Mouse (Mus musculus) C2C12 (cell line): ENCODE data around the gene Gse1. TPM values are rescaled to one million over a fixed set of nuclear protein-coding genes. Genes with fewer than 3 reads are reported as not detected.

ENCODE experiments used
- H3K27me3 ChIP-seq: one replicate; pipeline ENCODE4 v1.6.1; 2011; ENCODE audit not compliant: control insufficient read depth, insufficient read depth, insufficient read length
- H3K36me3 ChIP-seq: one replicate; pipeline ENCODE4 v1.6.1; 2011; ENCODE audit not compliant: control insufficient read depth, insufficient read depth
- H3K4me3 ChIP-seq: one replicate; pipeline ENCODE4 v1.5.1; 2011; ENCODE audit warnings: mild to moderate bottlenecking, control low read depth; ENCODE audit not compliant: poor library complexity, insufficient read depth, severe bottlenecking
- H3K79me2 ChIP-seq: one replicate; pipeline ENCODE4 v1.6.1; 2011; ENCODE audit not compliant: control insufficient read depth, insufficient read depth
- H3K79me3 ChIP-seq: one replicate; pipeline ENCODE4 v1.6.1; 2011; ENCODE audit warnings: low read depth, control low read depth
- H3ac ChIP-seq: one replicate; pipeline ENCODE3; 2011; ENCODE audit warnings: low read depth; ENCODE audit not compliant: control insufficient read depth, insufficient read length
- CEBPB ChIP-seq: IDR thresholded peaks from one replicate; pipeline ENCODE4 v1.6.1; 2011; ENCODE audit warnings: low read depth, mild to moderate bottlenecking, control low read depth, moderate library complexity
- CTCF ChIP-seq: IDR thresholded peaks from one replicate; pipeline ENCODE4 v1.5.1; 2011; ENCODE audit not compliant: control insufficient read depth, insufficient read depth, insufficient read length
- FOSL1 ChIP-seq: IDR thresholded peaks from one replicate; pipeline ENCODE4 v1.8.0; 2011; ENCODE audit warnings: mild to moderate bottlenecking, low read length; ENCODE audit not compliant: poor library complexity, insufficient read depth, severe bottlenecking
- MAX ChIP-seq: IDR thresholded peaks from one replicate; pipeline ENCODE4 v1.6.1; 2011; ENCODE audit warnings: mild to moderate bottlenecking, control low read depth
- MYOD1 ChIP-seq: IDR thresholded peaks from one replicate; pipeline ENCODE4 v1.6.1; 2011; ENCODE audit warnings: low read depth; ENCODE audit not compliant: control insufficient read depth, insufficient read length
- MYOG ChIP-seq: IDR thresholded peaks from one replicate; pipeline ENCODE4 v1.6.1; 2011; ENCODE audit not compliant: control insufficient read depth, insufficient read length; ENCODE audit errors: extremely low read depth
- USF1 ChIP-seq: IDR thresholded peaks from one replicate; pipeline ENCODE4 v1.6.1; 2011; ENCODE audit warnings: low read depth, mild to moderate bottlenecking, control low read depth, moderate library complexity
- long read RNA-seq, 2 experiments: library from polyadenylated mRNA; unstranded; transcript quantifications; one replicate each; pipeline ENCODE4 v2.0.0; 2019 to 2020
- polyA plus RNA-seq: library from polyadenylated mRNA; unstranded; fragments of >200 nt; fragmentation: generic; extraction: Trizol; gene quantifications from one replicate; pipeline ENCODE4 v1.2.1, GENCODE M21; 2012; ENCODE audit warnings: missing spikeins

Gse1 gene
- 15.6 TPM for polyA plus RNA-seq
- long read RNA-seq, experiment 1, partial matches to known transcripts: 0 of 2 reads
- long read RNA-seq, experiment 1, other reads (novel, unspliced or antisense): 2 of 2 reads
- long read RNA-seq, experiment 2, full-length matches to known transcripts: 2 of 11 reads
- long read RNA-seq, experiment 2, partial matches to known transcripts: 7 of 11 reads
- long read RNA-seq, experiment 2, other reads (novel, unspliced or antisense): 2 of 11 reads

DNA sequence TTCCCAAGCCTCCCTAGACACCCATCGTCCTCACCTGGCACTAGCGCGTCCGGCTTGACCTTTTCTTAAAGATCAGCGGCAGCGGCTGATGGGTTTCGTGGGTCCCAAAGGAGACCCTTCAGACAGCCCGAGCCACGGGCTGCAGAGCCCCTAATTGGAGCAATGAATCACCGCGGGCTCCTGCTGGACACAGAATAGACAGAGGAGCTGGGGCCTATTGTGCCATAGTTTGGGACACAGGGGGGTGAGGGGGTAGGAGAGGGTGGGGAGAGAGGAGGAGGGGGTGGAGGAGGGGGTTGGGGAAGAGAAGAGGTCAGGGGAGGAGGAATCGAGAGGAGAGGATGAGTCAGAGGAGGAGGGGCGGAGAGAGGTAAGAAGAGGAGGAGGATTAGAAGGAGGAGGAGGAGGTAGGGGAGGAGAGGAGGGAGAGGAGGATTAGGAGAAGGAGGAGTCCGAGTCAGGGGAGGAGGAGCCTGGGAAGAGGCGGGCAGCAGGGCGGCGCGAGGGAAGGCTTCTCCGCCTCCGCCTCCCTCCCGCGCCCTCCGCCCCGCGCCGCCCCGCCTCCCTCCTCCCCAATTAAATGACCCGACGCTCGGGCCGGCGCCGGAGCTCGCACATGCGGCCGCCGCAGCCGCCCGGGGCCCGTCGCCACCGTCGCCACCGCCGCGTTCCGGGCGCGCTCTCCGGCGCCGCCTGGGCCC lies at the start of gene Gse1:
Gse1 (plus strand) TSS at position 566 of the 701 bp plus-strand sequence.
- H3K79me3 ChIP-seq: peaks cover 23% of the 10 kb centered on the region
- no peaks in the 10 kb centered on the region for H3K27me3 ChIP-seq
- H3K4me3 ChIP-seq: peak within 1 kb of the TSS; percentile 39
- TF ChIP-seq MAX: peak; percentile 7
- TF ChIP-seq MYOG: no peak
- peak; percentile 38 for TF ChIP-seq CEBPB
- TF ChIP-seq FOSL1: no peak
- H3K36me3 ChIP-seq: peaks cover 5% of the 10 kb centered on the region
- H3ac ChIP-seq: peak within 1 kb of the TSS; percentile 70
- peaks cover 40% of the 10 kb centered on the region for H3K79me2 ChIP-seq

DNA sequence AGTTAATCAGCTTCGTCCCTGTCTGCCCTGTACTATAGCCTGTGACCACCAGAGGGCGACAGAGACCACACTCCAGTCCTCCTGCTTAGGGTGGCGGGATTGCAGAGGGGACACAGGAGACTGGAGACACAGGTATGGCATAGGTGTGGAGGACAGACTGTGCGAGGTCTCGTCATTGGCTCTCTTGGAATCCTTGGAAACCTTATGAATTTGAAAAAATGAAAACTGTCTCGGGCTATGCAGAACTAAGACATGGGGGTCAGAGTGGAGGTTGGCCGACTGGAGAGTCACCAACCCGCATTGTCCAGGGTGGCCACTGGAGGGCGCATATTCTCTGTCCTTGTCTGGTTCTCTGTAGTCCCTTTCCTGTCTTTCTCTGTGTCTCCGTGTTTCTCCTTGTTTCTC lies 49.2 kb upstream of the Gse1 start:
- no peak for TF ChIP-seq FOSL1
- TF ChIP-seq MYOD1: no peak
- no peak for TF ChIP-seq CEBPB
- peak; percentile 76 for TF ChIP-seq CTCF
- no peaks in the 10 kb centered on the region for H3K79me2 ChIP-seq
- H3K36me3 ChIP-seq: no peaks in the 10 kb centered on the region
- no peak overlapping the region for H3ac ChIP-seq
- no peak overlapping the region for H3K4me3 ChIP-seq
- no peaks in the 10 kb centered on the region for H3K27me3 ChIP-seq
- no peaks in the 10 kb centered on the region for H3K79me3 ChIP-seq

DNA sequence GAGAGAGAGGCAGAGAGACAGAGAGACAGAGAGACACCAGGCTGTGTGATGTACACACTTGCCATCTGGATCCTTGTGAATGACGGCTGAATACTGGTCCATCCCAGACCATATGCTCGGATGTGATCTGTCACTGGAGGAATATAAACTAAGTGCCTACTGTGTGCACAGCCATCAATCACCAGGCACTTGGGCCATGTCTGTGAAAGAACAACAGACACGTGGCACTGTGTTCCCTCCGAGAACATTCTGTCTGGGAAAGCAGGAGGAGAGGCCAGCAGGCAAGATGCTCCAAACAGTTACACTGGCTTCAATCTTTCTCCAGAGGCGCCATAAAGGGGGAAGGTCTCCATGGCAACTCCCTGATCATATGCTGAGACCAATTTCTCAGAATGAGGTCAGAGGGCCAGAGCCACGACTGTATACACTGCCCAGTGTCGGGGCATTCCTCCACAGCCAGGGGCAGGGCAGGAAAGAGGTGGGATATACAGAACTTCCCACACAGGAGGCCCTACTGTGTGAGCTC lies 47.7 kb upstream of the Gse1 start:
- H3ac ChIP-seq: no peak overlapping the region
- H3K79me2 ChIP-seq: no peaks in the 10 kb centered on the region
- no peaks in the 10 kb centered on the region for H3K27me3 ChIP-seq
- H3K4me3 ChIP-seq: no peak overlapping the region
- TF ChIP-seq FOSL1 (no peak), USF1 (no peak), MYOG (no peak), MYOD1 (no peak), CEBPB (no peak), MAX (no peak), CTCF (no peak)
- H3K36me3 ChIP-seq: no peaks in the 10 kb centered on the region
- H3K79me3 ChIP-seq: no peaks in the 10 kb centered on the region

DNA sequence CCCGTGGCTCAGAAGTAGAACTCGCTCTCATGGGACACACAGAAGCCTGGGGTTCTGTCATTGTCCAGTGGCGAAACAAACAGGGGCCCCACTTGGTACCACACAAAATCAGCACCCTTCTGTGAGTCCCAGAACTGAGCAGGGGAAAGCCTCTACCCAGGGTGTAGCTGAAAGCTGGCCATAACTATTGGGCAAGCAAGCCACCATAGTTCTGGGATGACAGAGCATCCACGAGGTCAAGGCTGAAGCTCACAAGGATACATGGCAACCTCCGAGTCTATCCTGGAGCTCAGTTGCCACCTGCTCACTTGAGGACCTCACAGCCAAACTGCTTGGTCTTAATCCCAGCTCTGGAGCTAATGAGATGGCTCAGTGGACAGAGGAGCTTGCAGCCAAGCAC lies 47.0 kb upstream of the Gse1 start:
- TF ChIP-seq CTCF: no peak
- TF ChIP-seq MYOD1: no peak
- TF ChIP-seq CEBPB: no peak
- no peak for TF ChIP-seq MYOG
- H3ac ChIP-seq: no peak overlapping the region
- H3K79me3 ChIP-seq: no peaks in the 10 kb centered on the region
- no peaks in the 10 kb centered on the region for H3K79me2 ChIP-seq
- H3K27me3 ChIP-seq: no peaks in the 10 kb centered on the region
- H3K4me3 ChIP-seq: no peak overlapping the region
- no peaks in the 10 kb centered on the region for H3K36me3 ChIP-seq

DNA sequence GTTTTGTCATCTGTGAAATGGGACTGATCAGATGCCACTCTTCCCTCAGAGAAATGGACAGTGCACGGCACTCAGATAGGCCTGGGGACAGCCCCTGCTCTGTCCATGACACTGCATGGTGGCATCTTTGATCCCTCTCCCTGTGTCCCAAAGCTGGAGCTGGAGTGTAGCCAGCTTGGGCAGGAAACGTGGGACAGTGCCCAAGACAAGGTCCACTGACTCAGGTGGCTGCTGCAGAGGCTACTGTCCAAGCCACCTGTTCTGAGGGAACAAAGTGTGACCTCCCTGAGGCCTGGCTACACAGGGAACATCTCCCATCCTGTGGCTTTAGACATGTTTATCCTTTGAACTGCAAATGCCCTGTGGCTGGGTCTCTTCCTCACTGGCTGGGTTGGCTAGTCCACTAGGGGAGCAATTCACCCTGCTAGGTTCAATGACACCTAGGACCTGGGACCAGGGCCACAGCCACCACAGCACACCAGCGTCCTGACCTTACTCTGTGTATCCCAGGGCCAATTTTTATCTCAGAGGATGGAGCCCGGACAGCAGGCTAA lies 46.3 kb upstream of the Gse1 start:
- no peak for TF ChIP-seq FOSL1
- TF ChIP-seq CEBPB: no peak
- no peak for TF ChIP-seq USF1
- TF ChIP-seq MYOD1: no peak
- no peak for TF ChIP-seq CTCF
- TF ChIP-seq MYOG: no peak
- TF ChIP-seq MAX: no peak
- Histone ChIP-seq H3ac (no peak overlapping the region), H3K79me3 (no peaks in the 10 kb centered on the region), H3K27me3 (no peaks in the 10 kb centered on the region), H3K79me2 (no peaks in the 10 kb centered on the region), H3K4me3 (no peak overlapping the region), H3K36me3 (no peaks in the 10 kb centered on the region)
